Mouse (Mus musculus): ENCODE data around the gene Snu13.

- TF ChIP-seq CTCF (IDR thresholded peaks at IDR 0.05; ENCODE audit: insufficient read depth, low read depth, low read length) (no peak), POLR2A (IDR thresholded peaks at IDR 0.05; ENCODE audit: insufficient read depth, low read depth, low read length) (no peak)
These were observed 53.4 kb downstream of the Snu13 start for GRCm38 (mm10) chr15:81993992-81994391.
